Mouse (Mus musculus) left cerebral cortex, postnatal 25 days (tissue): ENCODE results near the gene Abhd16a. TPM values are rescaled to one million over a fixed set of nuclear protein-coding genes. Genes with fewer than 3 reads are reported as not detected.

Experiments used
- DNase-seq, 2 experiments: peaks; one replicate each; pipeline ENCODE4 v3.0.0; 2022; ENCODE audit warnings: low spot score in 2 of 2, mixed read lengths in 1 of 2
- intact Hi-C: fragments of 180-260 bp; cut with DNase I; formaldehyde crosslinking; loops from one replicate; pipeline ENCODE4 v1.15.1; 2025
- total RNA-seq, 2 experiments: library from RNA; stranded (reverse); gene quantifications; 2 replicates each; pipeline ENCODE4 v1.2.3; 2021

Abhd16a gene
- total RNA-seq, 2 experiments from 2014 or later: 107 to 109 TPM

- DNase-seq: peak; percentile 95 to 96
- intact Hi-C loops: loop anchor here (1.0 kb wide), 1 partner anchor 29 kb away; the partner anchor contains the start of gene Prrc2a
These were observed 45.9 kb downstream of the Abhd16a start, which contains the start of gene Bag6 for GRCm38 (mm10) chr17:35134801-35135590. Gene Bag6, plus strand, starts transcription at chr17:35135178.

DNA sequence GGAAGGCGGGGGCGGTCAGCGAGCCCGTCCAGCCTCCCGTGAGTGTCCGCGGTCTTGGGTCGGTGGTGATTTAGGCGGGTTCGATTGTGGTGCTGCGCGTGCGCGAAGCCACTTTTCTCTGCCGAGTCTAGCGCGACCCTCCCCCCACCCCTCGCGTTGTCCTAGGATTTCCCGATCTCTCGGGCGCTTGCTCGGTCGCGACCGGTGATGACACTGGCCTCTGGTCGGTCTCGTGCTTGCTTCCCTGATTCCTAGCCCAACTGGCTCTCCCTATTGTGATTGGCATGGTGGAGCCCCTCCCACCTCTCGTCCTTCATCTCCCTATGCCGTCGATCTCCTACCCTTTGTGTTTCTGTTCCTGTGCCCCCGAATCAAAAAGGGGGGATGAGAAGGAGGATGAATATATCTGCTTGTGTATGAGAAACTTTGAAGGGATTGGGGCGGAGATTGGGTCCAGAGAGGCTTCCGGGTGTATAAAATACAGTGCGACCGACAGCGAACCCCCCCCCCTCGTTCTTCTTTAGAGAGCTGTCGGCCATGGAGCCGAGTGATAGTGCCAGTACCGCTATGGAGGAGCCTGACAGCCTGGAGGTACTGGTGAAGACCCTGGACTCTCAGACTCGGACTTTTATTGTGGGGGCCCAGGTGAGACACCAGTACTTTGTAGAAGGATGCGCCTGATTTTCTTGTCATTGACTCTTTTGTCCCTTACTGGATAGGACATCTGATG, 46.7 kb downstream of the Abhd16a start:
- intact Hi-C loops: loop anchor here (1.0 kb wide), 1 partner anchor 29 kb away; the partner anchor contains the start of gene Prrc2a
- no peak for DNase-seq

GRCm38 (mm10) chr17:35139269-35139668, 50.2 kb downstream of the Abhd16a start:
- DNase-seq: no peak
- intact Hi-C loops: no loop called here

DNA sequence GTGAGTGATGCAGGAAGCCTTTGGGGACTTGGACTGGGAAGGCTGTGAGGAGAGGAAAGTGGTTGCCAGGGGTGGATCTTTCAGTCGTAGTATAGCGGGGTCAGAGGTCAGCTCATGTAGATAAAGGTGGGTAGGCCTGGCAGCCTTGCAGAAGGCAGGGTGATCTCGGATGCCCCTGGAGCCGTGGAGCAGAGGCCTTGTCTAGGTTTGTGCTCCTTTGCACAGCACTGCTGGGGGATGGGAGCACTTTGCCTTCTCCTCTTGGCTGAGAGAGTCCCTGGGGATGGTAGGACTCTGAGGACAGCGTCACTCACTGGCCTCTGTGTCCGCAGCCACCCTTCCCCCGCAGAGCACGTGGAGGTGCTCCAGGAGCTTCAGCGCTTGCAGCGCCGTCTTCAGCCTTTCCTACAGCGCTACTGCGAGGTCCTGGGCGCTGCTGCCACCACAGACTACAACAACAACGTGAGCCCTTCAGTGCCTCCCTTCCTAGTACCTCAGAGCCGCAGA, 51.5 kb downstream of the Abhd16a start:
- intact Hi-C loops: no loop called here

DNA sequence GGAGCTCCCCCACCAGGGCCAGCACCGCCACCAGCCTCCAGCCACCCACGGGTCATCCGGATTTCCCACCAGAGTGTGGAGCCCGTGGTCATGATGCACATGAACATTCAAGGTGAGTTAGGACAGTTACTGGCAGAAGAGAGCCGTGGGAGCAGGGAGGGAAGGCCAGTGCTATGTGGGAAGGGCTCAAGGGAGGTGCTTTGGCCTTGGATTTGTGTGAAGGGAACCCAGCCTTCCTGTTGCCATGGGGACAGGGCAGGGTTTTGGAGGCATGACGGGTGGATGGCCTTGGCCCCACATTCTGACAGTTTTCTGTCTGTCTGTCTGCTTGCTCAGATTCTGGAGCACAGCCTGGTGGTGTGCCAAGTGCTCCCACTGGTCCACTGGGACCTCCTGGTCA, 52.9 kb downstream of the Abhd16a start:
- intact Hi-C loops: no loop called here
- DNase-seq: no peak

More for the DNA sequence above, 51.5 kb downstream of the Abhd16a start:
- DNase-seq: no peak

DNA sequence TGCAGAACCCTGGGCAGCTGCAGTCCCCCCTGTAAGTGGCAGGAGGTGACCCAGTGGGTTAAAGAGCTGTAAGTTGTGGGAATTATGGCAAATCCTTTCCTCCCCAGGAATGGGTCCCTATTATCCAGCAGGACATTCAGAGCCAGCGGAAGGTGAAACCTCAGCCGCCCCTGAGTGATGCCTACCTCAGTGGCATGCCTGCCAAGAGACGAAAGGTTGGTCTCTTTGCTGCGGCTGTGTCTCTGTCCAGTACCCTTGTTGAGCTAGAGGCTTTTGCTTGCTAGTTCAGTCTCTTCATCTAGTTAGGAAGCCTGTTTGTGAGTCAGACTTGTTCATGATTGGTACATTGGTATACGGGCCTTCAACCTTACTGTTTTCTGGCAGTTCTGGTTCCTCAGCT, 57.1 kb downstream of the Abhd16a start:
- intact Hi-C loops: no loop called here
- DNase-seq: no peak

DNA sequence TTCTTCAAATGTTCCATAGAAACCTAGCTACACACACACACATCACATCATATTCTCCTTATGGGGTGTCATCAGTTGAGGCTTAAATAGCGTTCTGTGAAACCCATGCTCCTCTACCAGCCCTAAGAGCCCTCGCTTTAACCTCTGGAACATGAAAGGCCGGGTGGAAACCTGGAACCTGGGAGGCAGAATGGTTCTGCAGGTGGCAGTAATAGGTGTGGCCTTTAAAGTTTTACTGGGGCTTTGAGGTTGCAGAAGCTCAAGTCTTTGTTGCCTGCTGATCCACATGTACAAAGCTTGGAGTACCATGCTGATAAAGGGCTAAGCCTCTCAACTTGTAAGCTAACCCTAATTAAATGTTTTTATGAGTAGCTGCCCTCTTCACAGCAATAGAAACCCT, 58.3 kb downstream of the Abhd16a start:
- intact Hi-C loops: no loop called here
- DNase-seq: no peak

DNA sequence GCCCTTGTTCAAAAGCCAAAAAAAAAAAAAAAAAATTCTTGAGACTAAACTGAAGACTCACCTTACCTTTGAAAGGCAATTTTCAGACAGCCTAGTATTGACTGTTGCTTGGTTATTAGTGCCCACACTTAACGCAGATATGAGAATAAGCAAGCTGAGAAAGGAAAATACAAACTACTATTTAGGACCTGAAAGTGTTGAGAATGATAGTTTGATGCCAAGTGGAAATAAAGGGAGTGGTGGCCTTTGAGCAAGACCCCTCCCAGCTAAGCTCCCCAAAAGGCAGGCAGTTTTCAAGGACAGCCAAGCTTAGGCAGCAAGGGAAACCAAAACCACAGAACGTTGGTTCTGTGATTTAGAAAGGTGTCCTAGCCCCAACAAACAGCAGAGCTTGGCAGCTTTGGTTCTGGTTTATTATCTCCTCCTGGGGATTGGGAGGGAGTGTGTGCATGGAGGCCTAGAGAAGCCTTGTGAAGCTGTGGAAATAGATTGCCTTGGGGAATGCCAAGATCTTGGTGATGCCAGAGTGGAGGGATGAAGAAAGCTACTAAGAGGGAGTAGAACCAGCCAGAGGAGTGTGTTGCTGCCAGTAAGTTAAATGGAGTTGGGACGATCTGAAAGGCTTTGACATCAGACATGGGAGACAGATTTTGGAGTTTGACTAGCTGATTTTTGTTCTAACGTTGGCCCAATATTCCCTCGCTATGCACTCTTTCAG, 59.0 kb downstream of the Abhd16a start:
- intact Hi-C loops: loop anchor here (2.0 kb wide), 1 partner anchor 15 kb away; no protein-coding TSS in a partner anchor
- no peak for DNase-seq

GRCm38 (mm10) chr17:35152121-35152520, 63.1 kb downstream of the Abhd16a start:
- DNase-seq: no peak
- intact Hi-C loops: no loop called here

Other genes starting within 250 kb of the Abhd16a start
- gene Skiv2l, start 239.1 kb upstream of the Abhd16a start, total RNA-seq: 10 to 100 TPM; 64.0 to 65.9 TPM
- gene Nelfe, start 238.9 kb upstream of the Abhd16a start, total RNA-seq: 10 to 100 TPM; 30.9 to 37.9 TPM
- gene Cfb, start 226.7 kb upstream of the Abhd16a start, total RNA-seq: under 1 TPM in 1 of 2 experiments, not detected in 1; 0.30 TPM
- gene Zbtb12, start 209.8 kb upstream of the Abhd16a start, total RNA-seq: 1 to 10 TPM; 6.9 to 7.3 TPM
- not detected for gene Gm20547, start 207.2 kb upstream of the Abhd16a start, total RNA-seq
- gene C2, start 191.0 kb upstream of the Abhd16a start, total RNA-seq: 1 to 10 TPM; 1.5 to 3.6 TPM
- 100 to 1,000 TPM; 166 to 167 TPM for gene Ehmt2, start 190.8 kb upstream of the Abhd16a start, total RNA-seq
- gene Slc44a4, start 174.8 kb upstream of the Abhd16a start, total RNA-seq: under 1 TPM; 0.55 to 0.66 TPM
- 10 to 100 TPM; 42.9 to 44.0 TPM for gene Neu1, start 158.0 kb upstream of the Abhd16a start, total RNA-seq
- gene Hspa1b, start 130.0 kb upstream of the Abhd16a start, total RNA-seq: 10 to 100 TPM in 1 of 2 experiments, 1 to 10 TPM in 1; 9.9 to 15.0 TPM
- gene Gm20481, start 119.4 kb upstream of the Abhd16a start, total RNA-seq: not detected
- gene Hspa1a, start 117.1 kb upstream of the Abhd16a start, total RNA-seq: 10 to 100 TPM; 10.8 to 12.6 TPM
- under 1 TPM; 0.27 to 0.34 TPM for gene Hspa1l, start 116.6 kb upstream of the Abhd16a start, total RNA-seq
- gene Lsm2, start 107.4 kb upstream of the Abhd16a start, total RNA-seq: 10 to 100 TPM; 17.3 to 18.0 TPM
- 10 to 100 TPM; 38.0 to 44.7 TPM for gene Vars, start 88.3 kb upstream of the Abhd16a start, total RNA-seq
- under 1 TPM; 0.30 to 0.37 TPM for gene Vwa7, start 72.7 kb upstream of the Abhd16a start, total RNA-seq
- under 1 TPM; 0.60 to 0.83 TPM for gene Sapcd1, start 61.2 kb upstream of the Abhd16a start, total RNA-seq
- gene Msh5, start 42.5 kb upstream of the Abhd16a start, total RNA-seq: under 1 TPM; 0.76 to 0.96 TPM
- gene Clic1, start 39.3 kb upstream of the Abhd16a start, total RNA-seq: 10 to 100 TPM in 1 of 2 experiments, 1 to 10 TPM in 1; 9.9 to 11.6 TPM
- 10 to 100 TPM; 12.1 to 12.5 TPM for gene Ddah2, start 30.2 kb upstream of the Abhd16a start, total RNA-seq
- gene Ly6g6c, start 23.9 kb upstream of the Abhd16a start, total RNA-seq: not detected
- gene Mpig6b, start 23.1 kb upstream of the Abhd16a start, total RNA-seq: not detected
- gene Ly6g6e, start 12.4 kb upstream of the Abhd16a start, total RNA-seq: 1 to 10 TPM; 2.4 to 2.7 TPM
- gene Ly6g6d, start 11.2 kb upstream of the Abhd16a start, total RNA-seq: 1 to 10 TPM in 1 of 2 experiments, under 1 TPM in 1; 0.69 to 1.9 TPM
- gene Ly6g6f, start 3.7 kb upstream of the Abhd16a start, total RNA-seq: not detected
- not detected for gene Ly6g5c, start 19.0 kb downstream of the Abhd16a start, total RNA-seq
- gene Ly6g5b, start 26.2 kb downstream of the Abhd16a start, total RNA-seq: under 1 TPM; 0.69 to 0.94 TPM
- gene Gpank1, start 32.2 kb downstream of the Abhd16a start, total RNA-seq: 10 to 100 TPM; 13.1 to 15.2 TPM
- 100 to 1,000 TPM; 183 to 185 TPM for gene Csnk2b, start 32.8 kb downstream of the Abhd16a start, total RNA-seq
- gene D17H6S53E, start 37.1 kb downstream of the Abhd16a start, total RNA-seq: 10 to 100 TPM; 24.1 to 29.8 TPM
- not detected for gene Apom, start 42.8 kb downstream of the Abhd16a start, total RNA-seq
- gene Bag6, start 45.9 kb downstream of the Abhd16a start, total RNA-seq: 100 to 1,000 TPM; 286 to 292 TPM
- gene Prrc2a, start 75.6 kb downstream of the Abhd16a start, total RNA-seq: 100 to 1,000 TPM; 268 to 285 TPM
- 10 to 100 TPM; 10.8 to 11.1 TPM for gene Aif1, start 86.8 kb downstream of the Abhd16a start, total RNA-seq
- 10 to 100 TPM in 1 of 2 experiments, 1 to 10 TPM in 1; 6.1 to 10.1 TPM for gene Lst1, start 99.2 kb downstream of the Abhd16a start, total RNA-seq
- under 1 TPM; 0.64 to 0.99 TPM for gene Ltb, start 105.2 kb downstream of the Abhd16a start, total RNA-seq
- gene Tnf, start 112.7 kb downstream of the Abhd16a start, total RNA-seq: not detected
- gene Lta, start 116.1 kb downstream of the Abhd16a start, total RNA-seq: under 1 TPM; 0.34 to 0.39 TPM
- not detected for gene Gm16181, start 131.6 kb downstream of the Abhd16a start, total RNA-seq
- 100 to 1,000 TPM; 514 to 578 TPM for gene Atp6v1g2, start 144.4 kb downstream of the Abhd16a start, total RNA-seq
- 10 to 100 TPM; 11.7 to 12.8 TPM for gene Nfkbil1, start 146.5 kb downstream of the Abhd16a start, total RNA-seq
- 100 to 1,000 TPM; 207 to 209 TPM for gene Ddx39b, start 152.5 kb downstream of the Abhd16a start, total RNA-seq
- gene H2-D1, start 173.5 kb downstream of the Abhd16a start, total RNA-seq: 10 to 100 TPM; 18.5 to 18.7 TPM
- gene H2-Q1, start 231.1 kb downstream of the Abhd16a start, total RNA-seq: under 1 TPM; 0.39 to 0.96 TPM